ENCODE assay signal across 13 mouse cellular contexts in the genomic region with DNA sequence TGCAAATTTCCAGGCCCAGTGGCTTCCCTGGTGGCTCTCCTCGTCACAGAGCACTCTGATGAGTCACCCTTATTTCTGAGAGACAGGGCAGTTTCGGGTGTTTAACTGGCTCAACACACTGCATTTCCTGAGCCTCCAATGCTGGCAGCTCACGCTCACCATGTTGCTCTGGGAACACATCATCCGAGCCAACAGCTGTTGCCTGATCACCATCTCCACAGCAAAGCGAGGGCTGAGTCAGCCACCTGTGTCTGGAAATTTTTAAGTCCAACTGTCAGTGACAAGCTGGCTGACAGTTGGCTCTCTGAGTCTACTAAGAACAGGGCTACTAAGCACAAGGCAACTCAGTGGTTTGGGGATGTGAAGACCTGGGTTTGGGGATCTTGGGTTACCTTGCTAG. TPM values are rescaled to one million over a fixed set of nuclear protein-coding genes. Genes with fewer than 3 reads are reported as not detected.
DNase-seq lines count a peak whose midpoint lies in the region; ATAC-seq lines count a peak whose summit lies in the region.
"Had no signal": no experiment of that assay in that cellular context is flagged by ENCODE, and none has a peak within 500 bp of the region (broad histone marks: within the 10 kb centered on the region; RNA-seq: fewer than 3 reads in every experiment).

No protein-coding gene starts in this region.

- H3K27me3 ChIP-seq in kidney, embryonic 14.5 days (ENCODE audit: control insufficient read depth, insufficient read depth, low read length): peaks cover 26% of the 10 kb centered on the region

- ATAC-seq in kidney, embryonic 14.5 days (ENCODE audit: low FRiP score, low TSS enrichment): no peak
- ATAC-seq: forebrain, embryonic 13.5 days had no signal

- no peak overlapping the region for H3K27ac ChIP-seq in kidney, embryonic 14.5 days (ENCODE audit: low read depth, low read length)
- H3K27ac ChIP-seq: forebrain, embryonic 13.5 days; limb, embryonic 13.5 days; macrophage had no signal

- H3K36me3 ChIP-seq in kidney, embryonic 14.5 days (ENCODE audit: control insufficient read depth, insufficient read depth, low read length): no peaks in the 10 kb centered on the region
- H3K36me3 ChIP-seq: limb, embryonic 13.5 days had no signal

- WGBS in kidney, embryonic 14.5 days: 63% methylated on average over 5 of the region's 5 CpGs

- H3K4me3 ChIP-seq in kidney, embryonic 14.5 days (ENCODE audit: low read length): no peak overlapping the region
- H3K4me3 ChIP-seq: forebrain, embryonic 13.5 days; limb, embryonic 13.5 days had no signal

- no peaks in the 10 kb centered on the region for H3K9me3 ChIP-seq in kidney, embryonic 14.5 days (ENCODE audit: control insufficient read depth, low read length)
- H3K9me3 ChIP-seq: forebrain, embryonic 13.5 days; limb, embryonic 13.5 days had no signal

- no peak overlapping the region for H3K9ac ChIP-seq in kidney, embryonic 14.5 days (ENCODE audit: low read depth, low read length)
- H3K9ac ChIP-seq: forebrain, embryonic 13.5 days; limb, embryonic 13.5 days had no signal

- peak; percentile 13 for DNase-seq in adrenal gland, adult 2 months
- no peak for DNase-seq in adrenal gland, postnatal 25 days
- peak; percentile 68 for DNase-seq in 3134 (ENCODE audit: extremely low read depth, insufficient read length, low spot score)
- DNase-seq in layer of hippocampus, adult 18-20 months (ENCODE audit: low spot score in 2 of 2): peak; percentile 65 to 79
- peak; percentile 42 to 62 for DNase-seq in right cerebral cortex, postnatal 10 days (ENCODE audit: low spot score in 2 of 2)
- DNase-seq in kidney, adult 8-10 months: no peak
- DNase-seq in heart, postnatal 14 days: no peak
- DNase-seq: embryo, embryonic 11 days; kidney, adult 18-20 months had no signal

- H3K4me2 ChIP-seq in kidney, embryonic 14.5 days (replicated peaks; ENCODE audit: low read depth, low read length): no peak overlapping the region
- H3K4me2 ChIP-seq: forebrain, embryonic 13.5 days; limb, embryonic 13.5 days had no signal

- no peaks in the 10 kb centered on the region for H3K4me1 ChIP-seq in kidney, embryonic 14.5 days (ENCODE audit: control insufficient read depth, insufficient read depth, low read length)

- intact Hi-C loops in heart, postnatal 14 days (cut with DNase I): no loop called here

RNA-seq across cellular contexts. Expression of gene Dgkg, which starts 4.1 kb away (rescaled TPM):
- total RNA-seq in adrenal gland, adult 2 months (2021): 1 to 10 TPM; 2.2 to 3.8 TPM
- polyA plus RNA-seq in adrenal gland, adult 2 months (2012; rRNA removed): 0.19 and 0.45 TPM in 2 replicates
- total RNA-seq in adrenal gland, postnatal 25 days (2021): 2.7 and 3.6 TPM in 2 replicates
- 100 to 1,000 TPM; 209 to 215 TPM for total RNA-seq in layer of hippocampus, adult 18-20 months (2021)
- 0.17 and 0.51 TPM in 2 replicates for polyA plus RNA-seq in kidney, embryonic 14.5 days (2014; fragmentation: Nextera tagmentation; extraction: Ambion mirVana)
- total RNA-seq in heart, postnatal 14 days (2021): under 1 TPM; 0.57 to 0.83 TPM

Comparison
In these comparisons a context has a peak if more than half of its experiments do, and no peak if none do; other contexts are left out.
1. DNase-seq: peak in adrenal gland, adult 2 months (single experiment), 3134 (single experiment), layer of hippocampus, adult 18-20 months (2 of 2) and right cerebral cortex, postnatal 10 days (2 of 2); none in adrenal gland, postnatal 25 days (single experiment), kidney, adult 8-10 months (0 of 2) and heart, postnatal 14 days (0 of 2).
2. RNA of gene Dgkg, which starts 4.1 kb away (total RNA-seq): 209 to 215 TPM in layer of hippocampus, adult 18-20 months; 2.2 to 3.8 TPM in adrenal gland, adult 2 months, 2.7 to 3.6 TPM in adrenal gland, postnatal 25 days and 0.57 to 0.83 TPM in heart, postnatal 14 days; every median in the first group is over 10 times any median in the second.